Mouse (Mus musculus) lung, adult 2 months (tissue): ENCODE measurements around the gene Ext2.

ENCODE experiments used
- CTCF ChIP-seq: fragments of 200-500 bp; IDR thresholded peaks from 2 replicates; pipeline ENCODE4 v1.5.1; 2011; ENCODE audit warnings: mild to moderate bottlenecking, low read length, control low read depth; ENCODE audit not compliant: insufficient read depth
- POLR2A ChIP-seq: fragments of 200-500 bp; IDR thresholded peaks from 2 replicates; pipeline ENCODE4 v1.6.1; 2011; ENCODE audit warnings: low read depth, mild to moderate bottlenecking, control low read depth, low read length, borderline replicate concordance; ENCODE audit errors: extremely low read depth

GRCm38 (mm10) chr2:93659705-93660308, 162.6 kb downstream of the Ext2 start:
- TF ChIP-seq CTCF (no peak), POLR2A (no peak)
